19 mouse cellular contexts compared by ENCODE assay signal in the genomic region with DNA sequence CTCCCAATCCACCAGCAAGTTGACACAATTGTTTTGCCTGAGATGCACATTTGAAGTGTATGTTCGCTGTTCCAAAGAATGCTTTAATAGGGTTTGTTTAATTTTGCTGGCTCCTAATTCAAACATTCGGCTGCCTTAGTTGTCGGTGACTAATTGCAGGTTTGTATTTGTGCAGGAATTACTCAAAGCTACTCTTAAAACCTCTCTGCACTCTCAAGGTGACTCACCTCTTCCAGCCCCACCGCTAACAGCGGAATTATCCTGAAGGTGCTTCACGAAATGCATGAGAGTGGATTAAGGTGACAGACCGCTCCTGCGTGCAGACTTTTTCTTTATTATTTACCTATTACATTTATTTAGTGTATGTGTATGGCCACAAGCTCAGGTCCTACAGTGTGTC. TPM values are rescaled to one million over a fixed set of nuclear protein-coding genes. Genes with fewer than 3 reads are reported as not detected.
"Had no signal": no experiment of that assay in that cellular context is flagged by ENCODE, and none has a peak within 500 bp of the region (broad histone marks: within the 10 kb centered on the region; RNA-seq: fewer than 3 reads in every experiment).

No protein-coding gene starts in this region.

- H3K4me1 ChIP-seq: intestine, embryonic 15.5 days; limb, embryonic 15.5 days; megakaryocyte, embryonic 14.5 days had no signal

- DNase-seq: kidney, adult 2 months; kidney, postnatal 25 days; retina, postnatal 1 day; thymus, postnatal 14 days had no signal

- H3K27ac ChIP-seq: intestine, embryonic 15.5 days; left cerebral cortex, adult 2 months; limb, embryonic 15.5 days; liver, embryonic 12.5 days; macrophage; midbrain, embryonic 15.5 days; neural tube, embryonic 13.5 days had no signal

- H3K27me3 ChIP-seq: intestine, embryonic 15.5 days; limb, embryonic 15.5 days; midbrain, embryonic 15.5 days had no signal

- H3K36me3 ChIP-seq: intestine, embryonic 15.5 days; limb, embryonic 15.5 days; liver, embryonic 12.5 days; midbrain, embryonic 15.5 days; neural tube, embryonic 13.5 days had no signal

- ATAC-seq: intestine, embryonic 15.5 days; liver, embryonic 12.5 days; midbrain, embryonic 15.5 days had no signal

- H3K9ac ChIP-seq: intestine, embryonic 15.5 days; limb, embryonic 15.5 days; liver, embryonic 12.5 days; midbrain, embryonic 15.5 days; neural tube, embryonic 13.5 days had no signal

- H3K4me3 ChIP-seq: intestine, embryonic 15.5 days; left cerebral cortex, adult 2 months; limb, embryonic 15.5 days; liver, embryonic 12.5 days; megakaryocyte, embryonic 14.5 days; midbrain, embryonic 15.5 days; neural tube, embryonic 13.5 days had no signal

- H3K9me3 ChIP-seq: intestine, embryonic 15.5 days; limb, embryonic 15.5 days; liver, embryonic 12.5 days; megakaryocyte, embryonic 14.5 days; midbrain, embryonic 15.5 days; neural tube, embryonic 13.5 days had no signal

- H3K4me2 ChIP-seq: intestine, embryonic 15.5 days; limb, embryonic 15.5 days; liver, embryonic 12.5 days; midbrain, embryonic 11.5 days; midbrain, embryonic 15.5 days; neural tube, embryonic 13.5 days had no signal

RNA-seq across cellular contexts. Expression of a gene that starts 2.0 kb away (rescaled TPM):
- total RNA-seq: layer of hippocampus, postnatal 25 days; left cerebral cortex, adult 2 months; left cerebral cortex, postnatal 25 days; monocyte, adult 5-6 weeks had no signal
- polyA plus RNA-seq: intestine, embryonic 15.5 days; kidney, adult 2 months; kidney, embryonic 16.5 days; limb, embryonic 11.5 days; limb, embryonic 15.5 days; liver, embryonic 12.5 days; midbrain, embryonic 11.5 days; midbrain, embryonic 15.5 days; neural tube, embryonic 13.5 days; spleen, adult 2 months had no signal
